Mouse (Mus musculus): ENCODE data around the gene Slc1a1.

Gene Slc1a1

DNA sequence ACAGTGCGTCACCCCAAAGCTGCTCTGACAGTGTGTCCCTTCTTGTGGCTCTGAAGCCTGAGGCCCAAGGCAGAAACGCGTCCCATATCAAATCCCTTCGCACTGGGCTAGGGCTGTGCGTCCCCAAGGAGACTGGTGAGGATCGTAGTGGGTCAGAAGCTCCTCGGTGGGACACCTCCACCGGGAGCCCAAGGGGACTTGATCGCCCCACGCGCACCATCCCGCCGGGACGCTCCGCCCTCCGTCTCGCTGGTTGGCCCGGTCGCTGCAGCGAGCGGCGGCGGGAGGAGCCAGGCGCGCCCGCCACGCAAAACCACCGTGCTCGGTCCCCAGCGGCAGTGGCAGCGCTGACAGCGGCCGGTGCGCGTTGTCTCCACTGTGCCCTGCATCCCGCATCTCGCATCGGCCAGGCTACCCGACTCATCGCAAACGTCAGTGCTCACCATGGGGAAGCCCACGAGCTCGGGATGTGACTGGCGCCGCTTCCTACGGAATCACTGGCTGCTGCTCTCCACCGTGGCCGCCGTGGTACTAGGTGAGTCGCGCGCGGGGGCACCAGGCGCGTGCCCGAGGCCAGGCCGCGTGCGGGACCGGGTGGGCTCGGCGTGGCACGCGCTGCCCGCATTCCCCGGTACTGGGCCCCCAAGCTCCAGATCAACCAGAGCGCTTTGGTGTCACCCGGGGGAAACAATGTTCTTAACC is at the start of gene Slc1a1:
Slc1a1 (plus strand) TSS at position 252 of the 702 bp plus-strand sequence.
- no peak for DNase-seq (ENCODE audit: low spot score)

DNA sequence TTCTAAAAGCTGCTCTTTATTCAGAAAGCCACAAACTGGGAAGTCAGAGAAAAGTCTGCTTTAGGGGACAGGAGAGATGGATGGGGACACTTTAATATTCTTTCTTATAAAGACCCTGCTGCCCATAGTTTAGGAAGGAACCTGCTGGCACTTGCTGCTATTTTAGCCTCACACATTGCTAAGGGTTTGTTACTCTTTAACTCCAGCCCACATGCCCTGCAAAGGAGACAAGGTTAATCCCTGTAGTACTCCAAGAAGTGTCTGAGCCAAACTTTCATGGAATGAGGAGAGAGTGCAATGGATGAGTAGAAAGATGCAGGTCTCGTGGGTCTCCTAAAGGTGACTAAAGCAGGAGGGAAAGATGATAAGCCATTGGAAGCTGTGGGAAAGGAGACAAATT is 44.7 kb upstream of the Slc1a1 start:
- no peak for DNase-seq (ENCODE audit: low spot score)

DNA sequence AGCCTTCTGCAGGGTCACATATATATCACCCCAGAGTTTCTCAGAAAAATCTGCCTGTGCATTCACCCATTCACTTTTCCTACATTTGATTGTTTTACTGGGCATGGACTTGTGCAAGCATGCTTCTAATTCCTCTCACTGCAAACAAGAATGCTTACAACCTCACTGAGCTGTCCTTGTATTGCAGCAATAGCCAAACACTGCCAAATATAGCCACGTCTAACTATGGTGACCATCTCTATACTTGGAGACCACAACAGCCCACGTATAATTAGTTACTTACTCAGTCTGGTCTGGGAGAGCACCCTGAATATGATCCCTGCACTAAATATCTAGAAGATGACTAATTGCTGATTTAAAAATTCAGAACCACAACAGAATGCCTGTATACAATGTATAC is 41.5 kb upstream of the Slc1a1 start:
- DNase-seq (ENCODE audit: low spot score) = no peak

DNA sequence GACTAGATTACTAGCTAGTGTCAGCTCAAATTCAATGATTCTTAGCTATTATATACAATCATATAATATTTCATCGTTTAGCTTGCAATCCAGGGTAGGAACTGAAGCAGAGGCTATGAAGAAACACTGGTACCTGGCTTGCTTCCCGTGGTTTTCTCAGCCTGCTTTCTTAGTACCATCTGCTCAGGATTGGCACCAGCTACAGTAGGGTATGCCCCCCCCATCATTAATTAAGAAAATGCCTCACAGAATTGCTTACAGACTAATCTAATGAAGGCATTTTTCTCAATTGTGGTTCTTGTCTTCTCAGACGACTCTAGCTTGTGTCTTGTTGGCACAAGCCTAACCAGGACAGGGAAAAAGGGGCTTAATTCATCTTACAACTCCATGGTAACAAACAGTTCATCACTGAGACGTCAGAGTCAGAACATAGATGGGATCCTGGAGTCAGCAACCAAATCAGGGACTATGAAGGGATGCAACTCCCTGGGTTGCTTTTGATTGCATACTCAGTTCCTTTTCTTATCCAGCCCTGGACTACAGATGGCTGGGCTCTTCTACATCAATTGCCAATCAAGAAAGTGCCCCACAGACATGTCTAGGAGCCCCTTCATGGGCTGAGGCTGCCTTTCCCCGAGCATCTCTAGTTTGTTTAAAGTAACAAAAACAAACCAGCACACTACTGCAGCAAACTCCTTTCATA is 38.6 kb upstream of the Slc1a1 start:
- no peak for DNase-seq (ENCODE audit: low spot score)

DNA sequence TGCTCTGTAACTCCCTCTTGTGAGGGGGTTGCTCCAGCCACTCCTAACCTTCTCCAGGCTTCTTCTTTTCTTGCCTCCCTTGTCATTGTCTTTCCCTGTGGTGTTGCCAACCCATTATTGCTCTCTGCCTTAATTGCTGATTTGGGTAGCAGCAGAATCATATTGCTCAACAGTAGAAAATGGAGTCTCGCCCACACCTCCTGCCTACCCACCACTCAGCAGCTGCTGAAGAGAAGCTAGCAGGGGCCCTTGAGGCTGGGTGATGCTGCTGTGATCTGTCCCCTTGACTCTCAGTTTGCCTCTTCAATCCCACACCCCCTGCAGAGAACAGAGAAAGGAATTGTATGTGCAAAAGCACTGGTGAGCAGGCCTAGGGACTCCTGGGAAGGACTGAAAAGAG is 37.9 kb upstream of the Slc1a1 start:
- no peak for DNase-seq (ENCODE audit: low spot score)

DNA sequence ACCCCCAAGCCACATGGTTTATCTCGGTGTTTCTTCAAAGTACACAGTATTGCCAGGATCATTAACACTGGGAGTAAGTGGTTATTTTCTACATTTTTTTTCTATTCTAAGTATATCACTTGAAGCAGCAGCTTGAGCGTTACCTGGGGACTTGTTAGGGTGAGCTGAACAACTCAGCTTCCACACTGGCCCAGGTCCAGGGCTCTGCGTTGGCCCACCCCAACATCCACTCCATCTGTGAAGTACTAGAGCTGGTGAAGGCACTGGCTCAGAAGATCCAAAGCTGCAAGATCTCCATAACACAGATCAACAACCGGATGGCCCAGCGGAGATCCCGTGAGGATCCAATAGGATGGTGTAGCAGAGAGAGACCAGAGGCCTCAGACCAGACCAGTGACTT is 37.2 kb upstream of the Slc1a1 start:
- DNase-seq (ENCODE audit: low spot score) = no peak

DNA sequence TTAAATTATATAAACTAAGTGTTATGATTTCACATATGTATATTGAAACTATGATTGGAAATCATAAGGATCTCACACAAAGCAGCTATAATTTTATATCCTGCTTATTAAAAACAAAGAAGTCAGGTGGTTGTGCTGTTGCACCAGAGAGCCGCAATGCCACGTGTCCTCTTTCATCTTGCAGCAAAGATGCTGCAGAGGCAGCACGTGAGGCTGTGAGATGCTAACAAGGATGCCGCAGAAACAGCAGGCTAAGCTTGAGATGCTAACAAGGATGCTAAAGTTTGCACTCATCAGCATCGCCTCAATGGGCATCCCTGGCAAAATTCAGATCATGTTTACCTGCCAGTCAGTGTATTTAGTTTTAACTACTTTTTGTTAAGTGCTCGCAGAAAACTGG is 34.4 kb upstream of the Slc1a1 start:
- DNase-seq (ENCODE audit: low spot score) = no peak

DNA sequence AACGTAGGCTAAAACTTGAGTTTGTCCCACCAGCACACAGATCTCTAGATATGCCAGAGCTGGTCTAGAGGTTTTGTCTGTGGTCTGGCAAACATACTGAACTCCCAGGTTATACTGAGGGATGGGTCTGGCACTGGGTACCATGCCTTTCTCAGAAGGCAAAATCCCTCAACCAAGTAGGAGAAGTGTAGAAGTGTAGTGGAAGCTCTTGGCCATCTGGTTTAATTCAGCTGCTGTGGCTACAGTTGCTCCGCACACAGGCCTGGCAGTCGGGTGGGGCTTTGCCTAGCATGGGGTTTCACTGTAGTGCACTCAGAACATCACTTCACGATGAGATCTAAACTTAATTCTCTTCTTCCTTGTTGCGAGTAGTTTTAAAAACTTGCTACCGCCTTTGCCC is 28.6 kb upstream of the Slc1a1 start:
- DNase-seq (ENCODE audit: low spot score) = no peak

DNA sequence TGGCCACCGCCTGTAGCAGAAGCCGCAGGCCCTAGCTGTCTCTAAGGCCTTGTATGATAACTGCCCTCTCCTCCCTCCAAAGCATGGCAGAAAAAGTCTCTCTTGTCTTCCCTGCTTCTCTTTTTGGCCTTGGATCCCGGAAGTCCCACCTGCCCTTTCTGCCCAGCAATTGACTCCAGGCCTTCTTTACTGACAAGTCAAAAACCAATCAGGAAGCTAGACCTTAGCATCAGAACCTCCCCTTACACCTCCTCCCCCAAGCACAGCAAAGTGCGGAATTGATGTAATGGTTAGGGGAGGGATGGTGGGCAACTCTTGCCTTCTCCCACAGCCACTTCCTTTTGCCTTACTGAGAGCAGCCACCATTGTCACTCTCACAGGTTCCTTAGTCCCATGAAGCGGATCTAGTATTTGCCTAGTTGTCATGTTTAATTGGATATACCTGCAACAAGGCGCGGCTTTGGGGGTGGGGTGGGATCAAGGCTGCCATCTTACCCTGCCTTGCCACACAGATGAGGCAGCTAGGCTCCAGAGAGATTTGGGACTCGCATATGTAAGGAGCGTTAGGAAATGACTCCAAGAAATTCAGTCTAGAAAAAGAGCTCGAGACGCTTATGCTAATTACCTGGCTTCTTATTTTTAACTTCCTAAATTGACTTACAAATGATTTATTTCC is 27.9 kb upstream of the Slc1a1 start:
- DNase-seq (ENCODE audit: low spot score) = no peak

DNA sequence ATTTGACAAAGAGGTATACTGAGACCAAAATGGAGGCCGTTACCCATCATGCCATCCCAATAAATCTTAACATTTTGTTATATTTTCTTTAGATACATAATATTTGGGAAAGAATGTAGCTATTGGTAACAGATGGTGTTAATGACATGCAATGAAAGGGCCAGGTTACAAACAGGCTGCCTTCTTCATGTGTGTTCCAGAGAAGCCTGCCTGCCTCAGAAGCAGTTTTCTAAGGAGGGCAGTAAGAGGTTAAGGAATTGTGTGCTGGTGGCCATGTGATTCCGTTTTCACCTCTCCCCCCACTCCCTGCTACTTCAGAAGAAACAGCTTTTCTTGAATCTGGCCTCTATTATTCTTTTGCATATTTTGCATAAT is 27.4 kb upstream of the Slc1a1 start:
- no peak for DNase-seq (ENCODE audit: low spot score)

DNA sequence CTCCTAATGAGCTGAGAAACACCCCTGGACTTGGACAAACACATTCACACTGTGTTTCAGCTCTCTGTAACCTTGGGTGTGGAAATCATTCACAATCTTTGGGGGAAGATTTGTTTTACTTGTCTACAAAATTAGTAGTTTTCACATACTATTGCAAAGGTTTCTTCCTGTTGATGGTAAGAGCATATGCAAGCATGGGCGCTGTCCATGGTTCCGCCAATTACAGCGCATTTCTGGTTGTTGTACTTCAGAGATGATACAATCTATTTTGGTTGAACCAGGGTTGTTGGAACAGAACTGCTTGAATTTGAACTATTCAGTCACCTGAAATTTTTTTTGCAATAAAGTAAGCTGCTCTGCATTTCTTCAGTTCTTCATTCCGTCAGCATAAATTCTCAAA is 16.6 kb upstream of the Slc1a1 start:
- DNase-seq (ENCODE audit: low spot score) = no peak

DNA sequence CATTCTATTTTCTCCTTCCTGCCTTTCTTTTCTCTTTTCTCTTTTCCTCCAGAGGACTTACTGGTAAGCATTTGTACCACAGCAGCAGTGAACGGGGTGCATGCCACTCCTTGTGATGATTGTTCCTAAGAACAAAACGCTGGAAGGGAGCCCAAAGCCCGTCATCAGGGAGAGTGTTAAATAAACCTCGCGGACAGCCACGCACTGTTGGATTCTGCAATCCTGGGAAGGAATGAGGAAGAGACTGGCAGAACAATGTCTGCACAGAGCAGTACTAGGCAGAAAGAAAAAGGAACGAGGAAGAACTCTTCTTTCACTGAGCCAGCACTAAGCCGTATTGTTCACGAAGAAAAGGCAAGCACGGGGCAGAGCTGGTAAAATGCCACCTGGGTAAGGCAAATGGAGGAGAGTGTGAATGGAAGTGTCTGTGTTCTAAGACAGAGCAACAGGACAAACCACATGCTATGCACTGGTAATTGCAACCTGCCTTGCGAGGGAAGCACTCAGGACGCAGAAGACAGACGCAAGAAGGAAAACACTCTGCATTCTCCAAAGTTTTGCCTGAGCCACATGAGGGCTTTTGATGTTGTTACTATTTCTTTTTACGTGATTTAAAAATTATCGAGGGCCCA is 7.0 kb upstream of the Slc1a1 start:
- no peak for DNase-seq (ENCODE audit: low spot score)

DNA sequence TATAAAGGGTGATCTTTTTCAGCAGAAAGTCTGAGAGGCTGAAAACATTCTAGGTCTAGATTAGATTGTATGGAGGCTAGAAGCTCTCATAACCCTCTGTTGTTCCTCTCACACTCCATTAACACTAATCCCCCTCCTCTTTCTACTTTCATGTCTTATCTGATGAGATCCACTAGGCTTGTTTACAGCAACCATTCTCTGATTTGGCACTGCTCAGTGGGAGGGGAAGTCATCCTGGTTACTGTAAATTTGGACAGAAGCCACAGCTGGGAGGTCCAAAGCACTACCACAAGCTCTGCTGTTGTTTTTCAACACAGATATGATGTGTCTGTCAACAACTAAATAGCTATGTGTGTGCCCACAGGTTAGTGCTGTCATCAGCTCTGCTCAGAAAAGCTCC is 3.5 kb upstream of the Slc1a1 start:
- no peak for DNase-seq (ENCODE audit: low spot score)

DNA sequence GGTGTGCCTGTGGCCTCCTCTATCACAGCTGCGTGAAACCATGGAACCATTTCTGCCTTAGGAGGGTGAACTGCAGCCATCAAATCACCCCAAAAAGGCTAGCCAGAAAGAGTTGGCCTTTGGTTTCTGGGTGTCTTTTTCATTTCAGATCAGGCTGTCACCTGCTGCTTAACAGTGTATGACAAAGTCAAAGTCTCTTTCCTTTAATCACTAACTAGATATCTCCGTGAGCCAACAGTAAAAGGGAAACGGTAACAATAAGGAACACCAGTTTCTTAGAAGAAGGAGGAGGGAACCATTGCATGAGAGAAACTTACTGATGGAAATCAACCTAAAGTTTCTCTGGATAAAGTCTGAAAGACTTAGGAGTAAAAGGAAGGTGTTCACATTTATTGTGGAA is 2.2 kb upstream of the Slc1a1 start:
- no peak for DNase-seq (ENCODE audit: low spot score)

DNA sequence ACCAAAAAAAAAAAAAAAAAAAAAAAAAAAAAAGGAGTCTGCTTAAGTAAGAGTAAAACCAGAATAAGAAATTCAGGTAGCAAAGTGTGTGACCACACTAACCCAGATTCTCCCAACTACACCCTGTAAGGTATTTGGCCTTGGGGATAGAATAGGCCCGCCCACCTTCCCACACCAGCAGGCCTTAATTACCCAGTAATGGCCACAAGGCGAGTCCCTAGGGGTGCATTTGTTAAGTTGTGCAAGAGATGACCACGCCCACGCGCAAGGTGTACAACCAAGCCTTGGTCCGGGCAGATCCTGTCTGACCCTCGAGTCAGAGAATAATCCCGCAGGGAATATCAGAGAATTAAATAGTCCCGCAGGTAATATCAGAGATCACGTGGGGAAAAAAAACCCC is 461 bp upstream of the Slc1a1 start:
- no peak for DNase-seq (ENCODE audit: low spot score)

DNA sequence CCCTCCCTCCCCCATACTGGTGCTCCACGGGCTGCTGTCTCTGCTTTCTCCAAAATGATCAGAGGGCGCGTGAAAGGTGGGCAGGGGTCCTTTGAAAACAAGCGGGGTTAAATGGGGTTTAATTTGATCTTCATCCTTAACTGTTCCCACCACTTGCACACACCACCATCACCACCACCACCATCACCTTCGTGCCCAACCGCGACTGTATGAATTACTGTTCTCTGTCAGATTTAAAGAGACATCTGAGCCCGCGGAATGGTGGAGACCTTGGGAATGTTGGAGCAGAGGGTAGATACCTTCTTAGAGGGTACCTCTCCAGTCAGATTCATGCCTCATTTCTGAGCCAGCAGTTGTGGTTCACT is 633 bp downstream of the Slc1a1 start:
- no peak for DNase-seq (ENCODE audit: low spot score)

DNA sequence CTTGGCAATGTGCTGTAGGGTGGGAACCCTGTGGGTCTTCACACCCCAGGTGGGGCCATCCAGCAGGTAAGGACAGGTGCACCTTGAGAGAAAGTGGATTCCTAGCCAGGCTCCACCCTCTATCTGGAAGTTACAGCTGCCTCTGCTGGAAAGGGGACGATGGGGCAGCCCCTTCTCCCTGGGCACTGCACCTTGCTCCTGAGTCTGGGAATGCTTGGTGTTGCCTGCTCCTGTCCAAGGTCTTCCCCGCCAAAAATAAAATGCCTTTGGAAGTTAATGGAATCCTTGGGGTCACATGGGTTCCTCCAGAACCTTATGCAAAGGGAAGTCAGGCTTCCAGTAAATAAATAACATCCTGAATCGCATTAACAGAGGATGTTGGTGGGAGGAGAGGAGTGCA is 1.3 kb downstream of the Slc1a1 start:
- no peak for DNase-seq (ENCODE audit: low spot score)

DNA sequence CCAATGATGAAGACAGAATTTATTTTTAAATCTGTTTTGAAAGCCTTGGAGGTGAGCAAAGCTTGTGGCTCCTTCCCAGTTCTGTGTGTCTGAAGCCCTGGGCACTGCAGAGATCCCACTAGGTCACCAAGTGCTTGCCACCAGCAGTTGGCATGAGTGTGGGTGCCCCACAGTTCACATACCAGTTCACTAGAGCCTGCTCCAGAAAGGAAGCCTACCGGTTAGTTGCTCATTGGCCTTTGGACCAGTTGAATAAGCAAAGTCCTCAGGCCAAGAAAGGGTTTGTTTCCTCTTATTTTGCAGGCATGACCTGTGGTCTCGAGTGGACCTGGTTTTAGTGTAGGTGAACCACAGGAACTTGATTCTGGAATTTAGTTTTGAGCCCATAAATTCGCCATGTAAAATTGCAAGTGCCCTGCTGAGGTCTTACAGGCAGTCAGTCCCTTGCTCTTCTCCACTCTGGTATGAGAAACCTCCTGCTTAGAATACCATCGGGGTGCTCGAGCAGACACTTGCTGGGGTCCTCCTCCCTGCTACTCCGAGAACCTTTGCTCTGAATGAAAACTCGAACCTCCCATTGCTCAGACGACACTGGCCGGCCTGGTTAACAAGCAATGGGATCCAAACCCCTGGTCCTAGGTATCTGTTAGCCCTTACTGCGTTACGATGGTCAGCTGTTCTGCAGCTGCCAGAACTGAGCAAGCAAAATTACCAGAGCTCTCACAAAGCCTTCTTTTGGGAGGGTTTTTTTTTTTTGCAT is 2.0 kb downstream of the Slc1a1 start:
- DNase-seq (ENCODE audit: low spot score) = no peak

DNA sequence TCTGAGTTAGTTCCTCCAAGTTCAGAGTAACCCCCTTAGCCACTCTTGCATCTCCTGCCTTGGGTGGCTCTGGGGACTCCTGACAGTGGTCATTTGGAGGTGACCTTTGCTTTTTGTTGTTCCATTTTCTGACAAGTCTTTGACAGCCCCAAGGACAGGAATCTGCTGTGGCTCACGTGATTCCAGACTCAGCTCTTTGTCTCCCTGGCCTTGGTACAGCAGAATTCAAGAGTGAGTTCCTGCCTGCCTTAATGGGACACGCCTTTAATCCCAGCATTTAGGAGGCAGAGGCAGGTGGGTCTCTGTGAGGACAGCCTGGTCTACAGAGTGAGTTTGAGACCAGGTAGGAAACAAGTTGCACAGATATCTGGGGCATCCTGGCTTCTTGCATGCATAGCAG is 3.9 kb downstream of the Slc1a1 start:
- no peak for DNase-seq (ENCODE audit: low spot score)

DNA sequence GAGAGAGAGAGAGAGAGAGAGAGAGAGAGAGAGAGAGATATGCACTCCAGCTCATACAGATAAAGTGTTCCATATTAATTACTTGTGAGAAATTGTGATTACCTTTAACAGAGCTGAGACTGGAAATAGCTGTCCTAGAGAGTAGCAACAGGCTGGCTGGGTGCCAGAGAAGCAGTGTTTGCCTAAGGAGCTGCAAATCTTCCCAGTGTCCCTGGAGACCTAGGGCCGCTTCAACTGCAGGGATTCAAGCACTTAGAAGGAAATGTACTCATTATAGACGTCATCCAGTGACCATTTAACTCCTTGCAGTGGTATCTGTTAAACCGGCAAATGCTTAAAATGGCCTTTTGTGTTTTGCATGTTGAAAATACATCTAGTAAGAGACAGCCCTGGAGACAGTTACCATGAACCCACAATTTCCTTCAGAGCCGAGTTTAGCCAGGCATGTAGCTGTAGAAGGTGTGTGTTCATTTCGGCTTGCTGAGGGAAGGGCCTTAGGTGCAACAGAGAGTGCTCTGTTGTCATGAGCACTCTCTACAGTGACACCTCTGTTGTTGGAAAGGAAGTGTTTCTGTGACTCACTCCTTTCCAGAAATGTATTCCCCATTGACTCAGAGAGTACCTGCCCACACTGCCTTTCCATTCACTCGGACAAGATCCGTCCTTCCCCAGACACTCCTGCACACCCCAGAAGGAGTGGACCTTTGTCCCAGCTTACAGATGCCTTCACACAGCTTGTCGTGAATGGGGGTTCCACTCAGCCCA is 10.3 kb downstream of the Slc1a1 start:
- no peak for DNase-seq (ENCODE audit: low spot score)

DNA sequence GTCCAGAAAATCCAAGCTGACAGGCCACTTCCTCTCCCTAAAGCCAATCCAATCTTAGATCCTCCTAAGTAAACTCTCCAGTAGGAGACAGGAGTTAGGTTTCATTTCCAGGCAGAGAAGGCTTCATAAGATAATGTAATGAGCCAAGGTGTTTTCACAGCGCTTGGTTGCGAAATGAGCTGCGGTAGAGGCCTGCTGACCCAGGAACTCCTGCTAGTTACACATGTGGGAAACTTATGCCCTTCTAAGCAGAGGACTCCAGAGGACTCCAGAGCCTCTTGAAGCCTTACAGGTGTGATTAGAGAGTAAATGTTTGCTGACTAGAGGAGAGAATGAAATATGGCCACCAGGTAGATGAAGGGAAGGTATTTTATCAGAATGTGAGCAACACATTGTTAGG is 15.7 kb downstream of the Slc1a1 start:
- no peak for DNase-seq (ENCODE audit: low spot score)

DNA sequence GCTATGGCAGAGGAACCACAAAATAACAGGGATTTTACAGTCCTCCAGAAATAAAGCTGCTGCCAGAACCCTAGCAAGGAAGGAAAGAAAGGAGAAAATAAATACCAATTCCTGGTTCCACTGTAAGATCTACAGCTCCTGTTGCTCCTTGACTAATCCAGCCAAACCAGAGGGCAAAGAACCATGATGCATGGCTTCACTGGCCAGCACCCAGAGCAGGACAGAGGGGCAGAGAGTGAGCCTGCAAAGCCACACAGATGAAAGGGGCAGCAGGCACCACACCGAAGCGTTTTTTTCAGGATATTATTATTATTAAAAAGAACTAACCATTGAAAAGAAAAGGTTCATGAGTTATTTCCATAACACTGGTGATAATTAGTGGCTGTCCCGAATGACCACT is 17.2 kb downstream of the Slc1a1 start:
- no peak for DNase-seq (ENCODE audit: low spot score)

Measured in ovary, adult 18-20 months (tissue).